ENCODE assay signal across 8 mouse cellular contexts in the genomic region with DNA sequence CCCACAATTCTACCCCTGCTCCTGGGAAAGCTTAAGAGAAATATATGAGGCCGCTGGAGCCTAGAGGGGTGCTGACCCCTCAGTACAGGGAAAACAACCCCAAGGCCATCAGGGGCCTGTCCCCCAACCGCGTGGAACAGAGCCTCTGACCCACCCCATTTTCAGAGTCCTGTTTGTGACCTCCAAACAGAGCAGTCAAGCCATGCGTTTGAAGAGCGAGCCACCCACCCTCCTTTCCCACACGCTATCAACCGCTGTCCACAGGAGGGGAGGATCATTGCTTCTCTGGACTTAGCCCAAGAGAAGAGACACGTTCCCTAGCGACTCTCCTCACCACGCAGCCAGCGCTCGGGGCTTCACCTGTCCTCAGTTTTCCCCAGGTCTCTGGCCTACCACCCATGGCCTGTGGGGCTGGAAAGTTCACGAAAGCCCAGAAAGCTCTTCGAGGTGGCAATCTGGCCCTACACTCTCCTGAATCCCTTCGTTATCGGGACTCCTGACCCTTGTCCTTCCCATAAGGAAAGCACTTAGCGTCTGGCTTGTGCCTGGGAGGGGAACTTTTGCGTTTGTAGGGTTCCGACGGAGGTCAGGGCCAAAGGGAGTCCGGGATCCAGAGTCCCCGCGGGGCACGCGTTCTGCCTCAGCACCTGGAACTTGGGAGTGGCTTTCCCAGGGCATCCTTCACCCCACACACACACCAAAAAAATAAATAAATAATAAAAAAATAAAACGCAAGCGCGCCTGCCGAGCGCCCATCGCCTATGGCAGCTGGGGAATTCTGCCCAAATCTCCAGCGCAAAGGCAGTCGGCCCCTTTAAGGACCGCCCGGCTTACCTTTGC. TPM values are rescaled to one million over a fixed set of nuclear protein-coding genes. Genes with fewer than 3 reads are reported as not detected.
A peak's percentile ranks its signal among the peaks of the same experiment; 100 is the strongest.
DNase-seq lines count a peak whose midpoint lies in the region; ATAC-seq and TF ChIP-seq lines count a peak whose summit lies in the region.

No protein-coding gene starts in this region.

- intact Hi-C loops in left cerebral cortex, postnatal 36 days (cut with DNase I): no loop called here

- H3K27me3 ChIP-seq in lung, embryonic 15.5 days: no peaks in the 10 kb centered on the region
- peaks cover 19% of the 10 kb centered on the region for H3K27me3 ChIP-seq in embryonic facial prominence, embryonic 15.5 days
- H3K27me3 ChIP-seq in limb, embryonic 11.5 days (ENCODE audit: control insufficient read depth, insufficient read depth, low read length): 0 out of 2 replicates have a peak, but pooled peaks cover 5% of the 10 kb centered on the region
- H3K27me3 ChIP-seq in small intestine, adult 2 months (ENCODE audit: control insufficient read depth, insufficient read depth, low read length): no peaks in the 10 kb centered on the region

- peaks cover 21% of the 10 kb centered on the region for H3K4me1 ChIP-seq in lung, embryonic 15.5 days
- peaks cover 19% of the 10 kb centered on the region; the same call in 1 of the 2 replicates for H3K4me1 ChIP-seq in embryonic facial prominence, embryonic 15.5 days
- H3K4me1 ChIP-seq in limb, embryonic 11.5 days (ENCODE audit: control insufficient read depth, insufficient read depth, low read length): peaks cover 2% of the 10 kb centered on the region; the same call in 1 of the 2 replicates
- H3K4me1 ChIP-seq in small intestine, adult 2 months (ENCODE audit: control insufficient read depth, insufficient read depth, insufficient read length, low read length): peaks cover 12% of the 10 kb centered on the region; the same call in 1 of the 2 replicates

- no peaks in the 10 kb centered on the region for H3K36me3 ChIP-seq in lung, embryonic 15.5 days
- H3K36me3 ChIP-seq in embryonic facial prominence, embryonic 15.5 days: no peaks in the 10 kb centered on the region
- no peaks in the 10 kb centered on the region for H3K36me3 ChIP-seq in limb, embryonic 11.5 days (ENCODE audit: control insufficient read depth, insufficient read depth, low read length)
- H3K36me3 ChIP-seq in small intestine, adult 2 months (ENCODE audit: control insufficient read depth, insufficient read depth, low read length): no peaks in the 10 kb centered on the region

- ATAC-seq in lung, embryonic 15.5 days (ENCODE audit: borderline replicate concordance, extremely low read depth, low FRiP score, low TSS enrichment): no peak
- ATAC-seq in embryonic facial prominence, embryonic 15.5 days (ENCODE audit: insufficient number of reproducible peaks, low FRiP score, low TSS enrichment, low read depth): no peak
- peak; percentile 27; the same call in 1 of the 2 replicates for ATAC-seq in limb, embryonic 11.5 days (ENCODE audit: insufficient number of reproducible peaks, low FRiP score, low TSS enrichment, low read depth)

- no peaks in the 10 kb centered on the region for H3K9me3 ChIP-seq in lung, embryonic 15.5 days
- H3K9me3 ChIP-seq in embryonic facial prominence, embryonic 15.5 days (replicated peaks): no peaks in the 10 kb centered on the region
- H3K9me3 ChIP-seq in limb, embryonic 11.5 days (ENCODE audit: control insufficient read depth, low read length): no peaks in the 10 kb centered on the region

- 6% methylated on average over 35 of the region's 35 CpGs for WGBS in lung, embryonic 15.5 days
- 5% methylated on average over 35 of the region's 35 CpGs for WGBS in embryonic facial prominence, embryonic 15.5 days
- WGBS in limb, embryonic 11.5 days: 3% methylated on average over 35 of the region's 35 CpGs
- 7% methylated on average over 35 of the region's 35 CpGs for WGBS in small intestine, adult 2 months

- DNase-seq in lung, postnatal 25 days (ENCODE audit: low spot score): no peak
- DNase-seq in limb, embryonic 11.5 days (ENCODE audit: low spot score): no peak
- no peak for DNase-seq in right cerebral cortex, adult 18-20 months
- no peak for DNase-seq in left cerebral cortex, postnatal 36 days (ENCODE audit: low spot score in 2 of 2)
- no peak for DNase-seq in frontal cortex, postnatal 25 days (ENCODE audit: low spot score in 2 of 2)

- H3K27ac ChIP-seq in lung, embryonic 15.5 days: peak overlapping the region; percentile 62
- no peak overlapping the region for H3K27ac ChIP-seq in embryonic facial prominence, embryonic 15.5 days (replicated peaks)
- H3K27ac ChIP-seq in limb, embryonic 11.5 days (replicated peaks; ENCODE audit: low read depth, low read length): no peak overlapping the region
- peak overlapping the region; percentile 91 for H3K27ac ChIP-seq in small intestine, adult 2 months (ENCODE audit: insufficient read depth, low read depth, low read length)

- peak overlapping the region; percentile 62 for H3K4me3 ChIP-seq in lung, embryonic 15.5 days
- H3K4me3 ChIP-seq in embryonic facial prominence, embryonic 15.5 days (replicated peaks): peak overlapping the region; percentile 58
- peak overlapping the region; percentile 65 for H3K4me3 ChIP-seq in limb, embryonic 11.5 days (ENCODE audit: low read depth, low read length)
- peak overlapping the region; percentile 99 for H3K4me3 ChIP-seq in small intestine, adult 2 months (ENCODE audit: low read depth, low read length)

- peak overlapping the region; percentile 62 for H3K9ac ChIP-seq in lung, embryonic 15.5 days
- peak overlapping the region; percentile 16; the same call in 1 of the 2 replicates for H3K9ac ChIP-seq in embryonic facial prominence, embryonic 15.5 days
- H3K9ac ChIP-seq in limb, embryonic 11.5 days (ENCODE audit: low read length): peak overlapping the region; percentile 67

- TF ChIP-seq CTCF in small intestine, adult 2 months (IDR thresholded peaks at IDR 0.05; ENCODE audit: extremely low read depth, insufficient read length, insufficient replicate concordance, low read depth, low read length): no peak

- no peak for TF ChIP-seq POLR2A in small intestine, adult 2 months (IDR thresholded peaks at IDR 0.05; ENCODE audit: low read depth, low read length)

- peak overlapping the region; percentile 94 for H3K4me2 ChIP-seq in lung, embryonic 15.5 days
- peak overlapping the region; percentile 94 for H3K4me2 ChIP-seq in embryonic facial prominence, embryonic 15.5 days (replicated peaks)
- peak overlapping the region; percentile 95 for H3K4me2 ChIP-seq in limb, embryonic 11.5 days (ENCODE audit: low read depth, severe bottlenecking)

RNA-seq across cellular contexts. Expression of a gene that starts 0.7 kb away (rescaled TPM):
- polyA plus RNA-seq in lung, embryonic 15.5 days (2015; fragmentation: Nextera tagmentation; extraction: Ambion mirVana): 6.5 and 7.7 TPM in 2 replicates
- 3.1 and 3.7 TPM in 2 replicates for polyA plus RNA-seq in embryonic facial prominence, embryonic 15.5 days (2015; fragmentation: Nextera tagmentation; extraction: Ambion mirVana)
- polyA plus RNA-seq in limb, embryonic 11.5 days (2014; fragmentation: Nextera tagmentation; extraction: Ambion mirVana): 3.7 and 3.9 TPM in 2 replicates
- polyA plus RNA-seq in small intestine, adult 2 months (2012; rRNA removed): 84.2 and 133 TPM in 2 replicates
- total RNA-seq in left cerebral cortex, postnatal 36 days (2021): 10 to 100 TPM; 29.6 to 31.5 TPM

RNA-seq across cellular contexts. Expression of a gene that starts 52.4 kb away (rescaled TPM):
- polyA plus RNA-seq in lung, embryonic 15.5 days (2015; fragmentation: Nextera tagmentation; extraction: Ambion mirVana): 1.7 and 2.0 TPM in 2 replicates
- polyA plus RNA-seq in embryonic facial prominence, embryonic 15.5 days (2015; fragmentation: Nextera tagmentation; extraction: Ambion mirVana): 0.79 and 0.91 TPM in 2 replicates
- polyA plus RNA-seq in limb, embryonic 11.5 days (2014; fragmentation: Nextera tagmentation; extraction: Ambion mirVana): 1.2 and 1.5 TPM in 2 replicates
- 0.09 and 0.10 TPM in 2 replicates for polyA plus RNA-seq in small intestine, adult 2 months (2012; rRNA removed)
- 1 to 10 TPM; 6.3 to 6.4 TPM for total RNA-seq in left cerebral cortex, postnatal 36 days (2021)

RNA-seq across cellular contexts. Expression of a gene that starts 52.5 kb away (rescaled TPM):
- polyA plus RNA-seq in lung, embryonic 15.5 days (2015; fragmentation: Nextera tagmentation; extraction: Ambion mirVana): 0.52 and 0.69 TPM in 2 replicates
- polyA plus RNA-seq in embryonic facial prominence, embryonic 15.5 days (2015; fragmentation: Nextera tagmentation; extraction: Ambion mirVana): 0.37 and 0.43 TPM in 2 replicates
- 0.87 and 1.1 TPM in 2 replicates for polyA plus RNA-seq in limb, embryonic 11.5 days (2014; fragmentation: Nextera tagmentation; extraction: Ambion mirVana)
- not detected in 2 replicates for polyA plus RNA-seq in small intestine, adult 2 months (2012; rRNA removed)
- total RNA-seq in left cerebral cortex, postnatal 36 days (2021): 1 to 10 TPM; 5.4 to 6.2 TPM

Comparison
In these comparisons a context has a peak if more than half of its experiments do, and no peak if none do; other contexts are left out.
1. H3K27ac ChIP-seq: peak in lung, embryonic 15.5 days (single experiment) and small intestine, adult 2 months (single experiment); none in embryonic facial prominence, embryonic 15.5 days (single experiment) and limb, embryonic 11.5 days (single experiment).
2. H3K9ac ChIP-seq: peak in every context shown above with its lines; median percentile 67 in limb, embryonic 11.5 days; 62 in lung, embryonic 15.5 days; 16 in embryonic facial prominence, embryonic 15.5 days.
3. Peak in every context shown above with its lines, with median percentiles within 50 percentile points of each other: H3K4me2 ChIP-seq and H3K4me3 ChIP-seq.